Mouse (Mus musculus) layer of hippocampus, adult 9-10 months (tissue): ENCODE results near the gene Cdk1.

Experiments used
- DNase-seq: peaks from one replicate; pipeline ENCODE4 v3.0.0; 2022; ENCODE audit warnings: low spot score

Gene Cdk1

GRCm38 (mm10) chr10:69348206-69348605 is 4.5 kb downstream of the Cdk1 start:
- no peak for DNase-seq

GRCm38 (mm10) chr10:69342328-69342727 is 10.4 kb downstream of the Cdk1 start:
- no peak for DNase-seq

- DNase-seq: no peak
Observed at GRCm38 (mm10) chr10:69341570-69342227, 11.0 kb downstream of the Cdk1 start.

GRCm38 (mm10) chr10:69340001-69340400 is 12.7 kb downstream of the Cdk1 start:
- DNase-seq: no peak

- DNase-seq: no peak
Observed at GRCm38 (mm10) chr10:69336219-69336618, 16.5 kb downstream of the Cdk1 start.

GRCm38 (mm10) chr10:69335611-69336010 is 17.1 kb downstream of the Cdk1 start:
- no peak for DNase-seq

GRCm38 (mm10) chr10:69335195-69335536 is 17.6 kb downstream of the Cdk1 start:
- no peak for DNase-seq

GRCm38 (mm10) chr10:69334271-69335194 is 18.2 kb downstream of the Cdk1 start:
- no peak for DNase-seq

GRCm38 (mm10) chr10:69333212-69333611 is 19.5 kb downstream of the Cdk1 start:
- no peak for DNase-seq

GRCm38 (mm10) chr10:69331231-69331630 is 21.5 kb downstream of the Cdk1 start:
- DNase-seq: no peak

GRCm38 (mm10) chr10:69328656-69329046 is 24.1 kb downstream of the Cdk1 start:
- DNase-seq: no peak

GRCm38 (mm10) chr10:69328029-69328655 is 24.6 kb downstream of the Cdk1 start:
- DNase-seq: no peak

GRCm38 (mm10) chr10:69327362-69327761 is 25.4 kb downstream of the Cdk1 start:
- DNase-seq: no peak

- DNase-seq: no peak
Observed at GRCm38 (mm10) chr10:69326433-69326832, 26.3 kb downstream of the Cdk1 start.

GRCm38 (mm10) chr10:69324816-69325215 is 27.9 kb downstream of the Cdk1 start:
- no peak for DNase-seq

- no peak for DNase-seq
Observed at GRCm38 (mm10) chr10:69323986-69324385, 28.8 kb downstream of the Cdk1 start.

- no peak for DNase-seq
Observed at GRCm38 (mm10) chr10:69321519-69322035, 31.2 kb downstream of the Cdk1 start.

GRCm38 (mm10) chr10:69320667-69321518 is 31.8 kb downstream of the Cdk1 start:
- DNase-seq: peak; percentile 60

- DNase-seq: no peak
Observed at GRCm38 (mm10) chr10:69318514-69318913, 34.2 kb downstream of the Cdk1 start.

GRCm38 (mm10) chr10:69313944-69314343 is 38.8 kb downstream of the Cdk1 start:
- DNase-seq: no peak

- no peak for DNase-seq
Observed at GRCm38 (mm10) chr10:69311867-69312266, 40.9 kb downstream of the Cdk1 start.

GRCm38 (mm10) chr10:69309109-69309508 is 43.6 kb downstream of the Cdk1 start:
- DNase-seq: no peak
